Mouse (Mus musculus) embryonic fibroblast, embryonic 13.5 days (primary cell): ENCODE data around the gene Prm2.

ENCODE experiments used
- CTCF ChIP-seq: IDR thresholded peaks from 2 replicates; pipeline ENCODE4 v1.5.1; 2011; ENCODE audit warnings: mild to moderate bottlenecking, control low read depth, low read length, moderate library complexity, borderline replicate concordance; ENCODE audit not compliant: insufficient read depth
- POLR2A ChIP-seq: IDR thresholded peaks from 2 replicates; pipeline ENCODE4 v1.6.1; 2011; ENCODE audit warnings: low read depth, mild to moderate bottlenecking, control low read depth, low read length, moderate library complexity

DNA sequence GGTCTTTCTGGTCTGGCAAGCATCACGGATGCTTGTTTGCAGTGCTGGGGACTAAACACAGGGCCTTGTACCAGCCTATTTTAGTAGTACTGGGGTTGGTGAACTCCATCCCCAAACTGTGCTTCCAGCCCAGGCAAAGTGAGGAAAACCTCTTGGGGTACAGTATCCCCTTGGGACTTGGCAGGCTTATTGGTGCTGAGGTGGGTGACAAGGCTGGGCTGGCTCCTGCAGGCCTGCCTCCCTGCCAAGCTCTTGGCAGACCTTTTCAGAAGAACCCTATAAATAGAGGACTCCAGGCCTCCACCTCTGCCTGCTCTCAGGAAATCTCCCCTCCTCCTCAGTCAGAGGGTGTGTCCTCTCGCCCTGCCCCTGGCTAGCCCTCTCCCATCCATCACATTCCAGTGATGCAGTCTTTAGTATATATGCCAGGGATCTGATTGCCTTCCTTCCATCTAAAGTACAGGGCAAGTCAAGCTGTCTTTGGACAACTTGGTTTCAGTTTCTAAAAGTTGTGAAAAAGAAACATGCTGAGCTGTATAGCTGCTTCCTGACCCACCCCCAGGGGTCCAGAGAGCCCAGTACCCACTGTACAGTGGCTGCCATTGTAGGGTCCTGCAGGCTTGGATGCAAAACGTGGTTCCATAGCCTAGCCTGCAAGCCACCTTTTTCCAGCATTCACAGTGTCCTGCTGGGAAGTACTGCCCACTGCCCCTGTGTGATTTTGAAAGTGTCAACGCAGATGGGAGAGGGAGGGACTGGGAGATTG, 9.0 kb downstream of the Prm2 start:
- no peak for TF ChIP-seq POLR2A
- TF ChIP-seq CTCF, result no peak
